Mouse (Mus musculus) erythroblast, adult 5-6 weeks (primary cell): ENCODE measurements around the gene Nat14. TPM values are rescaled to one million over a fixed set of nuclear protein-coding genes. Genes with fewer than 3 reads are reported as not detected.
A peak's percentile ranks its signal among the peaks of the same experiment; 100 is the strongest.
"Not testable (repeated sequence)": the region's sequence is repeated elsewhere in the genome, so short reads cannot be mapped to it uniquely, and the experiment has no call there.

Experiments
- ATAC-seq: replicated peaks from 2 replicates; pipeline ENCODE4 v1.8.0; 2016; ENCODE audit warnings: moderate number of reproducible peaks, mild to moderate bottlenecking, moderate TSS enrichment, inconsistent platforms; ENCODE audit not compliant: poor library complexity, low FRiP score, severe bottlenecking
- total RNA-seq, 2 experiments: library from RNA; stranded (forward) in 1 of 2; stranded (reverse) in 1 of 2; fragments of 150-400 nt in 1 of 2; fragments of 200-764, 138-1000 nt in 1 of 2; gene quantifications; 2 replicates each; pipeline versions ENCODE4 v1.2.3 to v1.2.4; 2015 to 2017; ENCODE audit warnings: low replicate concordance in 2 of 2

Nat14 gene
- 1.7 TPM in 1 of 2 replicates, not detected in the other for total RNA-seq (2015; ENCODE audit: low replicate concordance)
- 2.5 TPM in 1 of 2 replicates, not detected in the other for total RNA-seq (2017; ENCODE audit: low replicate concordance)

DNA sequence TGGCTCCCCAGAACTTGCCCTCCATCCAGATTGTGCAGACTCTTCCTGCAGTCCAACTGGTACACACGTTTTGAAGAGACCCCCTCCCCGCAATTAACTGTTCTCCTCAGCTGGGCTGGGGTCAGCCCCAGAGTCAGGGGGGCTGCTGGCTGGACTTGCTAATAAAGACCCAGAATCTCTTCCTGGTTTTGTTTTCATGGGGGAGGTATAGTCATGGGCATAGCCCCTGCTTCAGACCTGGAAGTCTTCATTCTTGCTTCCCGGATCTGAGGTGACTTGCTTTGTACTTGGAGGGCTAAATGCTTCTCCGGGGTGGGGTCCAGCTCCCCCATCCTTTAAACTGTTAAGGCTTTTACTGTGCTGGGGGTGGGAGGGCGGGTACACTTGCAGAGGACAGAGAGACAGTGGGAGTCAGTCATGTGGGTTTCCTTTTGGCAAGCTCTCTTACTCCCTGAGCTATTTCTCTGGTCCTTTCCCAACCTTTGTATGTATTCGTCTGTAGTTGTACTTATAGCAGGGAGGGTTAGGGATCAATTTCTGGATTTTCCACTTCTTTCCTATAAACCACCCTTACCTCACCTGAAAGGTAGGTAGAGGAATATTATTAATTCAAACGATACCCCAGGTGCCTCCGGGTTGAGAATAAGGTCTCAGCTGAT, at the start of gene Nat14:
Gene Nat14, plus strand, starts transcription at position 205 of the 659 bp plus-strand sequence.
- ATAC-seq: no peak

GRCm38 (mm10) chr7:4876753-4877221, 45.0 kb upstream of the Nat14 start, which contains the start of gene Isoc2a:
Gene Isoc2a, plus strand, starts transcription at chr7:4877153.
- ATAC-seq: peak; percentile 99

GRCm38 (mm10) chr7:4877226-4877625, 44.6 kb upstream of the Nat14 start:
- ATAC-seq: 0 out of 2 replicates have a peak, but pooled peaks have one; percentile 11

GRCm38 (mm10) chr7:4878186-4878585, 43.6 kb upstream of the Nat14 start:
- 0 out of 2 replicates have a peak, but pooled peaks have one; percentile 47 for ATAC-seq

DNA sequence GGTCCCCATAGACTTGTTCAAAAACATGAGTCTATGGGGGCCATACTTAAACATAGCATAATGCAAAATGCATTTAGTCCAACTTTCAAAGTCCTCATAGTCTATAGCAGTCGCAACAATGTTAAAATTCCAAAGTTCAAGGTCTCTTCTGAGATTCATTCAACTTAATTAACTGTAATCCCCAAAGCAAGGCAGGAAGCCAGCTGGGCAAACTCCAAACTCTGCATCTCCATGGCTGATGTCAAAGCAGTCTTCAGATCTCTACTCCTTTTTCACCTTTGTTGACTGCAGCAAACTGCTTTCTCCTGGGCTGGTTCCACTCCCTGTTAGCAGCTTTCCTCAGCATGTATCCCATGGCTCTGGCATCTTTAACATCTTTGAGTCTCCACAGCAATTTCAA, 42.8 kb upstream of the Nat14 start:
- not testable (repeated sequence) for ATAC-seq

GRCm38 (mm10) chr7:4886680-4887079, 35.1 kb upstream of the Nat14 start:
- ATAC-seq: no peak

- no peak for ATAC-seq
Measured at GRCm38 (mm10) chr7:4895186-4895585, 26.6 kb upstream of the Nat14 start.

- no peak for ATAC-seq
Measured at GRCm38 (mm10) chr7:4898851-4899648, 22.8 kb upstream of the Nat14 start.

GRCm38 (mm10) chr7:4899649-4900522, 21.9 kb upstream of the Nat14 start:
- ATAC-seq: no peak; the same call in 1 of the 2 replicates

DNA sequence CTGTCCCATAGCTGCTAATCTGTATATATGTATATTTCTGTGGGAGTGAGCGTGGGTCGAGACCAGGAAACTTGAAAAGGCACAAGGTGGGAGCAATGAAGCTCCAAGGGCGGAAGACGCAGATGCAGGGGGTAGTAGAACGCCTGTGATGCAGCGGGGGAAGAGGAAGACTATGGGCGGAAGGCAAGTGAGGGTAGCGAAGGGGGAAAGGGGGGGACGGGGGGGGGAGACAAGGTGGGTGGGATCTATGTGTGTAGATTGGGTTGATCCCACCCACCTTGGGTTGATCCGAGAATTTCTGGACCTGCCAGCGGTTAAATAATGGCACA, 21.3 kb upstream of the Nat14 start:
- no peak for ATAC-seq

DNA sequence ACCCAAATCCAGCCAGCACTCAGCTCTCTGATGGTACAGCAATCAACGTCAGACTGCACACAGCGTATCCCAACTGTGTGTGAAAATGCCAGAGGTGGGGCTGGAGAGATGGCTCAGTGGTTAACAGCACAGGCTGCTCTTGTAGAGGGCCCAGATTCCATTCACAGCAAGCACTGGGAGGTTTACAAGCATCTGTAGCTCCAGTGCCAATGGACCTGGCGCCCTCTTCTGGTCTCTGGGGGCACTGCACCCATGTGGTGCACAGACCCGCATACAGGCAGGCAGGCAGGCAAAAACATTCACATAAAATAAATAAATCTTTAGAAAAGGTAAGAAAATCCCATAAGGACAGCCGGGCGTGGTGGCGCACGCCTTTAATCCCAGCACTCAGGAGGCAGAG, 20.7 kb upstream of the Nat14 start:
- peak; percentile 68 for ATAC-seq

DNA sequence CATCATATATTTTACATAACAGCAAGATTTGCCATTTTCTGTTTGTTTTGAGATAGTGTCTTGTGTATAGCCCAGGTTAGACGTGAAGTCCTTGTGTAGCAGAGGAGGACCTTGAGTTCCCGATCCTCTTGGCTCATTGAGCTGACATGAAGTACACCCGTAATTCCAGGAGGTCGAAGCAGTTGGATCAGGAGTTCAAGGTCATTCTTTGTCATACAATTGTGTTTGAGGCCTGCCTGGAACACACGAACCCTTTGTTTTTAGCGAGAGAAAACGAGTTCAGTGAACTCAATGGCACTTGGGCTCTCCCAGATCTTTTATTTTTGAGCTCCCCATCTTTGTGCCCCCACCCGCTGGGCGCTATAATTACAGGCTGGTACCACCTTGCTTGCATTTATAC, 19.4 kb upstream of the Nat14 start:
- no peak for ATAC-seq

GRCm38 (mm10) chr7:4906466-4906950, 15.3 kb upstream of the Nat14 start, which contains the start of gene Gm36210:
Gene Gm36210, minus strand, starts transcription at chr7:4906516.
- ATAC-seq: no peak

- no peak for ATAC-seq
Measured at GRCm38 (mm10) chr7:4911561-4911960, 10.3 kb upstream of the Nat14 start.

- no peak for ATAC-seq
Measured at GRCm38 (mm10) chr7:4912248-4912647, 9.6 kb upstream of the Nat14 start.

DNA sequence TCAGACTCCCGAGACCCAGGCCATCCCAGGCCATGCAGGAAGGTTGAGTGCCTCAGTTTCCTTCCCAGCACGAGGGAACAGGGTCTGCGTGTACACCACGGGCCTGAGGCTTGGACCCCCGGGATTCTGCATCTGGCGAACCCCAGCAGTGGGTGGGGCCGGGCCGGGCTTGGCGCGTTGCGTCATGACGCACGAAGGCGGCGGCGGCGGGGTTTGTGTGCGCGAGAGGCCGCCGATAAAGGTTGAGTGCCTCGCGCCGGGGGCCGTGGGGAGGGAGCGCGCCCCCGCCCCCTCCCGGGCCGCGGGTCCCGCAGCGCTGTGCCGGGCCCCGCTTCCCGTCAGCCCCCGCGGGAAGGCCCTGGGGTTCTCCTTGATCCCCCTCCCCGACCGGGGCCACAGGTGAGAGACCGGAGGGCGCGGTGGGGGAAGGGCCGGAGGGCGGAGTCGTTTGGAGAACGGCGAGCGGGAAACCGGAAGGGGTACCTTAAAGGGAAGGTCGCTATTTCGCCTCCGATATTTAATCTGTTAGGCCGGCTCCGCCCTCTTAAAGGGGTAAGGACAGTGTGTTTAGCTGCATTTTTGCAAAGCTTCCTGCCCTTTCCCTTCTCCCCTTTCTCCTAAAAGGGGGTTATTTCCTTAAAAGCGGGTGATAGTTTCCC, 6.7 kb upstream of the Nat14 start, which contains the start of gene Zfp628:
Gene Zfp628, plus strand, starts transcription at position 211 of the 659 bp plus-strand sequence.
- ATAC-seq: peak; percentile 89

DNA sequence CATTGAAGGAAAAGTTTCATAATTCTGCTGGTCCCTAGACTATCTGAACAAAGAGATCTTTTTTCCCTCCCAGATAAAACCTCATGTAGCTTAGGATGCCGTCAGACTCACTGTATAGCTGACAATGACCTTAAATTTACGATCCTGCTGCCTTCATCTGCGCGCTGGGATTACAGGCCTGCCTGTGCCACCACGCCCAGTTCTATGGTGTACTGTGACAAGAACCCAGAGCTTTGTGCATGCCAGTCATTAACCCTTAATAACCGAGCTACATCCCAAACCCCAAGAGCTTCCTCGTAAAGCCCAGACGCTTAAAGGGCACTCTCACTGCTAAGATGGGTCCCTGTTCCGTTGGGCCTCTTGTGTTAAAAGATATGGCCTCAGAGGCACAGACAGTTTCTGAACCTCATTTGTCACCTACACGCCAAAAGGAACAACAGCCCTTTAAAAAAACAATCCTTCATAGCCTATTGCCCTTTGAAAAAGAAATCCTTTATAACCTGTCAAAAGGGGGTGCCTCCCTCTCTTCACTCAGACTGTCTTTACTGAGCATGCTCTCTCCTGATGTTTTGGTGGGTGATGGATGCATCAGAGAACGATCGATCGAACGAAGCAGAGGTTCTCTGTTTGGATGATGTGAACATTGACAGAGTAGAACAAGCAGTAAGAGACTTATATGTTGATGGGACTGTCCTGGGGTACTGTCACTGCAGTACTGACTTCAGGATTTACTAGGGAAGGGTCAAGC, 6.0 kb upstream of the Nat14 start:
- peak; percentile 65 for ATAC-seq

GRCm38 (mm10) chr7:4917494-4917893, 4.3 kb upstream of the Nat14 start:
- ATAC-seq: no peak
